Mouse (Mus musculus) G1E (cell line): ENCODE results near the gene Brd7. TPM values are rescaled to one million over a fixed set of nuclear protein-coding genes. Genes with fewer than 3 reads are reported as not detected.

Experiments used
- ATAC-seq: 2 replicates; pipeline ENCODE4 v1.8.0; 2016; ENCODE audit warnings: mild to moderate bottlenecking; ENCODE audit not compliant: insufficient number of reproducible peaks, poor library complexity, low FRiP score, severe bottlenecking; ENCODE audit errors: extremely low read depth
- DNase-seq: peaks from one replicate; pipeline ENCODE4 v3.0.0; 2012; ENCODE audit warnings: low spot score
- H3K27me3 ChIP-seq: 2 replicates; pipeline ENCODE4 v1.6.1; 2012; ENCODE audit warnings: mild to moderate bottlenecking, low read length, inconsistent platforms; ENCODE audit not compliant: insufficient read depth
- H3K36me3 ChIP-seq: replicated peaks from 2 replicates; pipeline ENCODE3; 2012; ENCODE audit warnings: mild to moderate bottlenecking, inconsistent platforms
- H3K4me1 ChIP-seq: 2 replicates; pipeline ENCODE4 v1.6.1; 2012; ENCODE audit warnings: low read depth, low read length, inconsistent platforms, mixed read lengths; ENCODE audit not compliant: insufficient read depth
- H3K4me3 ChIP-seq: 2 replicates; pipeline ENCODE4 v1.5.1; 2012; ENCODE audit warnings: low read depth, mild to moderate bottlenecking, inconsistent platforms, low read length, moderate library complexity, mixed read lengths
- H3K9me3 ChIP-seq: replicated peaks from 2 replicates; pipeline ENCODE4 v1.6.1; 2012; ENCODE audit warnings: inconsistent platforms
- CTCF ChIP-seq: IDR thresholded peaks from 2 replicates; pipeline ENCODE4 v1.5.1; 2012; ENCODE audit warnings: low read depth, low read length, inconsistent platforms, mixed read lengths
- GATA1 ChIP-seq: IDR thresholded peaks from 2 replicates; pipeline ENCODE4 v1.6.1; 2012; ENCODE audit warnings: borderline replicate concordance, low read length, inconsistent platforms, mixed read lengths
- GATA2 ChIP-seq: IDR thresholded peaks from 2 replicates; pipeline ENCODE4 v1.6.1; 2012; ENCODE audit warnings: low read depth, low read length, inconsistent platforms, borderline replicate concordance
- POLR2AphosphoS5 ChIP-seq: IDR thresholded peaks from 2 replicates; pipeline ENCODE4 v1.6.1; 2012; ENCODE audit warnings: low read depth, low read length, inconsistent platforms; ENCODE audit not compliant: insufficient replicate concordance
- TAL1 ChIP-seq: conservative IDR thresholded peaks from 2 replicates; pipeline ENCODE4 v1.6.1; 2012; ENCODE audit warnings: low read depth, low read length, inconsistent platforms, mixed read lengths
- polyA plus RNA-seq: library from polyadenylated mRNA; stranded (reverse); fragments of >175 nt; gene quantifications from 2 replicates; pipeline ENCODE4 v1.2.3, GENCODE M21; 2012
- total RNA-seq, 2 experiments: library from RNA; stranded (forward) in 1 of 2; stranded (reverse) in 1 of 2; fragments of 200-1000 nt in 1 of 2; fragments of >200 nt in 1 of 2; fragmentation: Nextera tagmentation in 1 of 2; gene quantifications; 2 replicates each; pipeline ENCODE4 v1.2.3; 2014 to 2017

The Brd7 gene
- total and polyA plus RNA-seq, 3 experiments = 90.0 to 374 (median 99.4) TPM

DNA sequence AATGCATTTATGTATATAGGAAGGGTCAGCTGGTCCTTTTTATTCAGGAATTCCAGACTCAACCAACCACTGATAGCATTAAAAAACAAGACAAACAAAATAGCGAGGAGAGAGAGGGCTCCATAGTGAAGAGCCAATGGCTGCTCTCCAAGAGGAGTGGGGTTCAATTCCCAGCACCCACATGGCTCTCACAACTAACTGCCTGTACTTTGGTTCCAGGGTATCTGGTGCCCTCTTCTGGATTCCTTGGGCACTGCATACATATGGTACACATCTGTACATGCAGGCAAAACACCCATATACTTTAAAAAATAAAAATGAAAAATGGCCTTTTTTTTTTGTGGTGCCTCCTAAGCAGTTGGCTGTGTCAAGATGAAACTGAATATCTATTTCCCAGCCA, 28.8 kb upstream of the Brd7 start:
- H3K27me3 ChIP-seq = peaks cover 12% of the 10 kb centered on the region
- no peaks in the 10 kb centered on the region for H3K36me3 ChIP-seq
- H3K9me3 ChIP-seq = 0 out of 2 replicates have a peak, but pooled peaks cover 2% of the 10 kb centered on the region
- ATAC-seq (no peak; the same call in 1 of the 2 replicates), DNase-seq (no peak)
- TF ChIP-seq TAL1 = no peak
- TF ChIP-seq GATA1 = no peak
- no peak for TF ChIP-seq GATA2
- TF ChIP-seq CTCF = 0 out of 2 replicates have a peak, but pooled peaks have one; percentile 25
- no peak for TF ChIP-seq POLR2AphosphoS5
- no peak overlapping the region for H3K4me3 ChIP-seq
- H3K4me1 ChIP-seq = no peaks in the 10 kb centered on the region

DNA sequence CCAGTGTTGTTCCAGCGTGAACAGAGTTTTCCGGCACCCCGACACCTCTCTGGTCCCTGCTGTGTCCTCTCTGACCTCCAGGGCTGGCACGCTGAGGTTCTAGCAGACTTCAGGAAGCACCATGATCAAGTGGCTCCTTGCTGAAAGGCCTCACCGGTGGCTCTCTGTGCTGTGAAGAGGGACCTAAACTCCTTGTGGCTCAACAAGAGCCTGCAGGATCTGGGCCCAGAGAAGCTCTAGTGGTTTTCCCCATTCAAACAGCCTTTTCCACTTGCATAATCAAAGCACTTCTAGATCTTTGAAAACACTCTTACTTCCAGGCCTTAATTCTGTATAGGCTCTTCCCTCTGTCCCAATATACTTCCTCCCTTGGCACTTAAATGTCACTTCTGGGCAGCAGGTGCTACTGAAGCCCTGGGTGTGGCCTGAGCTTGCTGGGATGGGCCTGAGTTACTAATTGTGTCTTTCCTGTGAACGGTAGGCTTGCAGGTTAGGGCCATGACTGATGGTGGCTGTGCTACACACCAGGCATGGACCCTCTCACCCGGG, 26.8 kb upstream of the Brd7 start:
- ATAC-seq = no peak

DNA sequence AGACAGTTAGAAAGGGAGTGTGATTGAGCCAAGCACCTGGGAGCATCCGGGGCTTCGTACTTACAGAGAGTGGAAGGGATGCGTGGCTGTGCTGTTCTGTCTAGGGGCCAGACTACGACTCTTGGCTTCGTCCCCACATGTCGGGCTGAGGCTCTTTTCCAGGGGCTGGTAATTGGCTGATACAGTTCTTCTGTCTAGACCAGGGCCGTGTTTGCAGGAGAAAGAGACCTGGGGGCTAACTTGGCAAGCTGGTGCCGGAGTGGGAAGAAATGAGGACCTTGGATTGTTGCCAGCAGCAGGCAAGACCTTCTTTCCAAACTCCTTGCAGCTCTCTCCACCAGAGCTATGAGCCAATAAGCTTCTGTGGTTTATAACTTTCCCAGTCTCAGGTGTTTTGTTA, 25.9 kb upstream of the Brd7 start:
- H3K9me3 ChIP-seq = 0 out of 2 replicates have a peak, but pooled peaks cover 2% of the 10 kb centered on the region
- H3K4me1 ChIP-seq = no peaks in the 10 kb centered on the region
- no peak for DNase-seq
- H3K4me3 ChIP-seq = no peak overlapping the region
- H3K36me3 ChIP-seq = no peaks in the 10 kb centered on the region
- H3K27me3 ChIP-seq = peaks cover 12% of the 10 kb centered on the region
- ATAC-seq = no peak
- TF ChIP-seq GATA1 = no peak
- TF ChIP-seq POLR2AphosphoS5 = no peak
- no peak for TF ChIP-seq TAL1
- no peak for TF ChIP-seq GATA2
- no peak for TF ChIP-seq CTCF

More for the DNA sequence above, 26.8 kb upstream of the Brd7 start:
- Histone ChIP-seq H3K9me3 (0 out of 2 replicates have a peak, but pooled peaks cover 2% of the 10 kb centered on the region), H3K36me3 (no peaks in the 10 kb centered on the region), H3K27me3 (peaks cover 12% of the 10 kb centered on the region), H3K4me3 (no peak overlapping the region), H3K4me1 (no peaks in the 10 kb centered on the region)
- no peak for TF ChIP-seq GATA1
- no peak for TF ChIP-seq CTCF
- no peak for TF ChIP-seq TAL1
- no peak for TF ChIP-seq GATA2
- no peak for TF ChIP-seq POLR2AphosphoS5
- DNase-seq = no peak

DNA sequence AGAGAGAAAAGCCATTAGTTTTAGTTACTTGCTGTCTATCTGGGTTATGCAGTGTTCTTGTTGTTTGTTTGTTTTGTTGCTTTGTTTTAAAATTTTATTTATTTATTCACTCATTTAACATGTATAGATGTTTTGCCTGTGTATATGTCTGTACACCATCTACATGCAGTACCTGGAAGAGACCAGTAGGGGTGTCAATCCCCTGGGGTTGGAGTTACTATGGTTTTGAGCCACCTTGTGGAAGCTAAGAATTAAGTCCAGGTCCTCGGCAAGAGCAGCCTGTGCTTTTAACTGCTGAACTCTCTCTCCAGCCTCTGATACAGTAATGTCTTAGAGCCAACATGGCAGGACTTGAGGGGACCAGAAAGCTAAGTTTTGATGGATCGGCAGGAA, 21.2 kb upstream of the Brd7 start:
- H3K36me3 ChIP-seq = no peaks in the 10 kb centered on the region
- no peak overlapping the region for H3K4me3 ChIP-seq
- H3K27me3 ChIP-seq = peaks cover 23% of the 10 kb centered on the region
- no peak for TF ChIP-seq GATA1
- no peak for TF ChIP-seq TAL1
- no peak for TF ChIP-seq POLR2AphosphoS5
- TF ChIP-seq CTCF = no peak
- TF ChIP-seq GATA2 = no peak
- no peaks in the 10 kb centered on the region for H3K9me3 ChIP-seq
- DNase-seq (no peak), ATAC-seq (no peak)
- no peaks in the 10 kb centered on the region for H3K4me1 ChIP-seq

DNA sequence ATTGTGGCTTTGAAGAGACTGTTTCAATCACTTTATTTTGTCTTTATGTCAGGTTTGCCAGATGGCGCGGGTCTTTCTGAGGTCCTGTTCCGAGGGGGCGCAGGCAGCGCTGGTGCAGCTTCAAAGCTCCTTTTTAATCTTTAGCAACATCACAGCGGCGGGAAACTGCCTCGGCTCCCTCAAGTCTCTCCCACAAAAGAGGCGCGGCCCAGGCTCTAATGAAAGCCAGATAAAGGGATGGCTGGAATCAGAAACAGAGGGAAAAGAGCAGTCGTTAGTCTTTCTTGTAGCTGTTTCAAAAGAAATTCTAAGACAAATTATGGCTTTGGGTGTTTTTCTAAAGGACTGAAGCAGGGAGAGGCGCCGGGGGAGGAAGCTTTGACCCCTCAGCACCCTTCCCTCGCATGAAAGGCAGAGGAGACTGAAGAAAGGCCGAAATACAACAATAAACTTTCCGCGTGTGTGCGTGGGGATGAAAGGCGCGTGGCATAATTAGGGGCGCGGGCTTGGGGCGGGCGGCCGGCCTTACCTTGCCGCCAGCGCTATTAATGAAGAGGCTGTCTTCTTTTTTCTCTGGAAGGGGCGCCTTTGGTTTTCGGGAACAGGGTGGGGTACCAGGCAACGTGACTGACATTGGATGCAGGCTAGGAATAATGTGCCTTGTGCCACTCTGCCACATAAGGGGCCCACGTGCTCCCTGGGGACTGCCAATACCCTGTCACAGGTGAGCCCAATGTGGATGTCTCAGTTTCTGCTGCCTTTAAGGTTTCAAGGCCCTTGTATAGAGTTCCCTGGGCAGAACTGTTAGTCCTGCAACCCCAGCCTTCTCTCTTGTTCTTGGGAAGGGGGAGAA, 20.5 kb upstream of the Brd7 start:
- Histone ChIP-seq H3K9me3 (no peaks in the 10 kb centered on the region), H3K27me3 (peaks cover 20% of the 10 kb centered on the region), H3K4me1 (no peaks in the 10 kb centered on the region), H3K4me3 (no peak overlapping the region), H3K36me3 (no peaks in the 10 kb centered on the region)
- no peak for ATAC-seq
- TF ChIP-seq POLR2AphosphoS5 (no peak), CTCF (no peak), TAL1 (no peak), GATA1 (no peak), GATA2 (no peak)
- no peak for DNase-seq

DNA sequence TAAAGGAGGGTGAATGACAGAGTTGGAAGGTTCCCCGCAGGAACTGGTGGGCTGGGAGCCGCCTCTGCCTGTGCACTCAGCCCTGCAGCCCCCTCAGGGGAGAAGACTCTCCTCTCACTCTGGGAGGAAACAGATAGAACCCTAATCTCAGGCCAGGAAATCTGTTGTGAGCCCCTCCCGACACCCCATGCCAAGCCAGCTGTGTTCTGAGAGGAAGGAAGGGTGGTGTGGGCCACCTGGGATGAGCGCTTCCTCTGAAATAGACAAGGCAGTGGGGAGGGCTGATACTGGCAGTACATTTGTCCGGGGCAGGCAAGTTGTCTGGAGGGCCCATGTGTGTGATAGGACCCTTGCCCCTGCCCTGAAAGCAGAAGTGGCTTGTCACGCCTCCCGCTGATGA, 18.5 kb upstream of the Brd7 start:
- no peaks in the 10 kb centered on the region for H3K36me3 ChIP-seq
- H3K9me3 ChIP-seq = no peaks in the 10 kb centered on the region
- H3K4me1 ChIP-seq = no peaks in the 10 kb centered on the region
- H3K27me3 ChIP-seq = peaks cover 32% of the 10 kb centered on the region
- TF ChIP-seq TAL1 = no peak
- no peak for TF ChIP-seq GATA1
- no peak for TF ChIP-seq CTCF
- TF ChIP-seq GATA2 = no peak
- no peak for TF ChIP-seq POLR2AphosphoS5
- ATAC-seq = no peak
- no peak for DNase-seq
- no peak overlapping the region for H3K4me3 ChIP-seq
